Mouse (Mus musculus) telencephalon, adult 2 months (tissue): ENCODE data around the gene Zcchc14.

ENCODE experiments used
- DNase-seq: peaks from one replicate; pipeline ENCODE4 v3.0.0-alpha.2; 2011; ENCODE audit warnings: low read depth, low spot score

The Zcchc14 gene

GRCm38 (mm10) chr8:121665329-121665728 is 12.6 kb upstream of the Zcchc14 start:
- DNase-seq, result no peak

- no peak for DNase-seq
Measured at GRCm38 (mm10) chr8:121663101-121663500, 10.4 kb upstream of the Zcchc14 start.

DNA sequence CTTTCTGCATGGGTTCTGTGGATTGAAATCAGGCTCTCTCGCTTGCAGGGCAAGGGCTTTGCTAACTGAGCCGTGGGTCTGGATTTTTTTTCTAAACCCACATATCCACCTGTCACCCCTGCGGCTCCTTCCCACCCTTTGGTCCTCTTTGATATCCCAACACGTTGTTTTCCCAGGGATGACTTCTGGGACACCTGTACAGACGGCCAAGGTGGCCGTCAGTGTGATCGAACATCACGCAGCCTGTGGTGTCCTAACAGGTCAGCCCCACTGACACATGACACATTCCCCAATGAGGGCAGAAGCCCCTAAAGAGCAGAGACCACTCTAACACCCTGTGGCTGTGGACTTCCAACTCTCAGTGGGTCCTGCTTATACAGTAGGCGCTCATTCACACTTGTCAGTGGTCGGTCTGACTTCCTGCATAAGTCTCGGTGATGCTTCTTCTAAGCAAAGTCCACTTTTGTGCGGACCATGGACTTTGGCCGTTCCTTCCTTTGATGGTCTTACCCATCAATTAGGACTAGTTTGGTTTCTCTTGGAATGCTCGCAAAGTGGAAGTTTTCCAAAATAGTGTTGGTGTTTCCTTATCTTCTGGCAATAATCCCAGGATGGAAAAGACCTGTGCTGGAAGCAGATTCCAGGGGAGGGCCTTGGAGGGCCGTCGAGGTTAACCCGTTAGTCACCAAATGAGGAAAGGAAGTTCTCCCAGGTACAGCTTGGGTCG is 9.1 kb upstream of the Zcchc14 start:
- DNase-seq, result no peak

DNA sequence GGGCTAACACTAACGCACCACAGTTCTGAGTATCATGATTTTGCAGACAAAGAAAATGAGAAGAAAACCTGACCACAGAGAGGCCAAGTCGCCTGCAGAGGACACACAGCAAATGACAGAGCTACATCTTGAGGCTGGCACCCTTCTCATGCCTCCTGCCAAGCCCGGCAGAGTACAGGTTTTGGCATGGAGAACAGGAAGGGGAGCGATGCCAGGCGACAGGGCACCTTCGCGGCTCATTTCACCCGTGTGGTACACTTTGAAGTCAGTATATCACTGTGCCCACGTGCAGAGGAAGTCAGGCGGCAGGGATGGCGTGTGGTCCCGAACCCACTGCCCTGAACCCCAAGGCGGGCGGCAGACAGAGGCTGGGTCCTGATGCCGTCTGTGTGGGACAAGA is 7.9 kb upstream of the Zcchc14 start:
- no peak for DNase-seq

DNA sequence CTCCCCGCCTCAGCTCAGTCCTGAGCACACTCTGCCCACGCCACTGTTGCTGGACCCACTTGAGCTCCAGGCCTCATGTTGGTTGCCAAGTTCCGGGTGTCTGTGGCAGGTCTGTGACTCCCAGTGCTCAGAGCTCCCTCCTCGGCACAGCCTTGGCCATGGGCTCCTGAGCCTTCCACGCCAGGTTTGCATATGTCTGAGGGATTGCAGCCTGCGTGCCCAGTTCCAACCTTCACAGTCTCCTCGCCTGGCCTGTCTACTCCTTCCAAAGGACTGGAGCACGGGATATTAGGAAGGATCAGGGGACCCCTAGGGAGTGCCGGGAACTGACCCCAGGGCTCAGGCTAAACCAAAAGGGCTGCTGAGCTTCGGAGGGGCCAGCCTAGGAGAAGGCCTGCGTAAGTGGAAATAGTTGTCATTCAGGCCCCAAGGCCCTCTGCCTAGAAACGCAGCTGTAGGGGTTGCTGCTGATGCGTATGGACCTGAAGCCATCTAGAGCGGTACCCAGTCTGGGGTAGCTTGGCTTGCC is 2.3 kb upstream of the Zcchc14 start:
- no peak for DNase-seq

- no peak for DNase-seq
Measured at GRCm38 (mm10) chr8:121654131-121654530, 1.4 kb upstream of the Zcchc14 start.

DNA sequence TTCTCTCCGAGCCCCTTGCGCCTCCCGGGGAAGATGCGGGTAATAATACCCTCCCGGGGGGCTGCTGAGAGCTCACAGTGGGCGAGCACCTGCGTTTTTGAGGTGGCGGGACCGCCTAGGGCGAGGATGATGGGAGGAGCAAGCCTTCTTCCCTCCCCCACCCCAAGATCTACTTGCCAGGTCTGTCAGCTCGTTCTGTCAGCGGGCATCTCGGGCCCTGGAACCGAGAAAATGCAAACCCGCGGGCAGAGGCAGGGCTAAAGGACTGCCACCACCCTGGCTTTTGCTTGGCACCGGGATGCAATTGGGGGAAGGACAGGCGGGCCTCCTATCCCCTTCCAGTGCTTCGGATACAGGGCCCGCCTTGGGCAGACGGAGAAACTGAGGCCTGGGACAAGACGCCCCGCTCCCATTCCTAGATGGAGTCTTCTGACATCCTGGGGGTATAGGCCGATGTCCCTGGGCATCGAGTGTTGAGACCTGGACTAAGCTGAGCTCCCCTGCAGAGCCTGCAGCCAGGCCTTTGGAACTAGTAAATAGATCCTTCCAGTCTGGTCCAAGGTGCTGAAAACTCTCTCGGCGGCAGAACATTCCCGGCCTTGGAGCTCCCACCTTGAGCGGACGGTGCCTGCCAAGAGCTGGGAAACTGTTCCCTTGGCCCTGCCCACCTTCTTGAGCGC is 779 bp upstream of the Zcchc14 start:
- no peak for DNase-seq

GRCm38 (mm10) chr8:121651874-121652361 is 783 bp downstream of the Zcchc14 start:
- DNase-seq, result no peak

GRCm38 (mm10) chr8:121651308-121651873 is 1.3 kb downstream of the Zcchc14 start:
- DNase-seq, result no peak

DNA sequence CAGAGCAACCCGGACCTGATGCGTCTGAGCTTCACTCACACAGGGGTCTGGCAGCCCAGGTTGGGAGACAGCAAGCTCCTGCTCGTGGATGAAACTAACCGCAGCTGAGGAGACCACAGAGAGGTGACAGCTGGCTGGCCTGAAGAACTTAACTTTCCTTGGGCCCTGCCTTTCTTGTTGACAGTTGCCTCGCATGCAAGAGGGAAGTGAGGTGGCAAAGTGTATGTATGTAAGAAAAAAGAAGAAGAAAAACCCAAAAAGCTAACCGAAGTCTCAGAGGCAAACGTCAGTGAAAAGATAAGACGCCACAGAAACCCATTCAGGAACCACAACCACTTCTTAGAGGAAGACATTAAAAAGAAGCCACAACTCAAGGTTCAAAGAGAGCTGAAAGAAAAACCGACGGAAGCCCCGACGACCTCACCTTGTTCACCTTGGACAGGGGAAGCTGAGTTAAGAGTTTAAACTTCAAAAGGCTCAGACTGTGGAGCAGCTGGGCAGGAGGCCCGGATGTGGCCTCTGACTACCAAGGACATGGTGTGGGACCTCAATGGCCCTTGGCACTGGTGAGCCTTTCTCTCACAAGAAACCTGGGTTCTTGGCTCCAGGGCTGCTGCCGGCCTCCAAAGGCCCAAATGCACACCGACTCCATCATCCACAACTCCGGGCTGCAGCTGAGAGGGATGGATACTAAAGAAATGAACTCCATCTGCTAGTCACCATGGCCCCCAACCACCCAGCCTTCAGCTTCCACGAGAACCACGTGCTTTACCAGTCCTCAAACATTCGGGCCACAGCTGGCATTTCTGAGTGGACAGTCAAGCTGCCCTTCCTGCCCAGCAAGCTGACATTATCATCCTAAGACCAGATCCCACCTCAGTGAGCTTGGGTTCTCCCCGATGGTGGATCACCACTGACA is 2.1 kb downstream of the Zcchc14 start:
- DNase-seq, result no peak

DNA sequence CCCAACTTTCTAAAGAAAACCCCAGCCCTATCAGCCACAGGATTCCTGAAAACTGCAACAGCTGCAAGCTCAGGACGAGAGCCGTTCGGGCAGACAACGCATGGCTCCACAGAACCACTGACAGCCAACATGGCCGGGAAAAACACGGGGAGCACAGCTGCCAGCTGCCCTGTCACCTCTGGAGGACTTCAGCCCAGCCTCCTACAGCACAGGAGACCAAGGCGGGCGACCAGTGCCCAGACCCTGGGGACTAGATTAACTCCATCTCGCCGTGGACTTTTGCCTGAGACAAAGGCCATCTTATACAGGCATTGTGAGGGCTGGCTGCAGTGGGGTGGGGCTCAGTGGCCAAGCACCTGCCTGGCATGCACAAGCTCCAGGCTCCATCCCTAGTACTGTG is 2.8 kb downstream of the Zcchc14 start:
- no peak for DNase-seq

GRCm38 (mm10) chr8:121649423-121649822 is 3.3 kb downstream of the Zcchc14 start:
- DNase-seq, result no peak

DNA sequence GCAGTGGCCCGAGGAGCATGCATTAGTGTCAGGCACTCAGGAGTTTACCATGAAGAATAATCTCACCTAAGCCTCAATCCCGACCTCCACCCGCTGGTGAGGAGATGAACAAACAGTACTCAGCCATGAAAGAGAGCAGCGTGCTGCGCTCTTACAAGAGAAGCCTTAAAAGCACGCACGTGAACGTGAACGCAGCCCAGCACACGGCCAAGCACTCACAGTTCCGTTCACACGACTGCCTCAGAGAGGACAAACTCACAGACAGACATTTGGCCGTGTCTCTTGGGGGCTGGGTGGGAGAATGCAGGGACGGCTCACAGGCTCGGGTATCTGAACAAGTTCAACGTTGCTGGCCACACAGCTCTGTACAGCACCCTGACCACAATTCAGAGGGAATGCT is 4.2 kb downstream of the Zcchc14 start:
- DNase-seq, result no peak

GRCm38 (mm10) chr8:121647511-121648215 is 5.0 kb downstream of the Zcchc14 start:
- no peak for DNase-seq

DNA sequence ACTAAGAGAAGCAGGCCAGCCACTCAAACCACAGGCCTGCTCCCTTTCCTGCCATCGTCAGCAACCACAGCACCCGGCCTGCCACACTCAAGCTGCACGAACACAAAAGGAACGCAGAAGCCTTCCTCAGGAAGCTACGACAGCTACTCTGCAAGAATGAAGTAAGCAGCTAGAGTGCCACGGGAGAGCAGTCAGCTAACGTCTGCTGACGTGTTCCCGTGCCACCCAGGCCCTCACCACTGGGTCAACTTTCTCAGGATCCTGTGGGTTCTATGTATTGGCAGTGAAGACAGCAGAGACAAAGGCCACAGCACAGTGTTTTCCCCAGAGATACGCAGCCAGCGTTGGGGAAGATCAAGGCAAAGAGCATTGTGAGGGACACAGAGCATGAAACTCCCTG is 9.3 kb downstream of the Zcchc14 start:
- DNase-seq, result no peak

GRCm38 (mm10) chr8:121642804-121643203 is 9.9 kb downstream of the Zcchc14 start:
- DNase-seq, result no peak

GRCm38 (mm10) chr8:121636180-121636579 is 16.5 kb downstream of the Zcchc14 start:
- DNase-seq, result no peak

DNA sequence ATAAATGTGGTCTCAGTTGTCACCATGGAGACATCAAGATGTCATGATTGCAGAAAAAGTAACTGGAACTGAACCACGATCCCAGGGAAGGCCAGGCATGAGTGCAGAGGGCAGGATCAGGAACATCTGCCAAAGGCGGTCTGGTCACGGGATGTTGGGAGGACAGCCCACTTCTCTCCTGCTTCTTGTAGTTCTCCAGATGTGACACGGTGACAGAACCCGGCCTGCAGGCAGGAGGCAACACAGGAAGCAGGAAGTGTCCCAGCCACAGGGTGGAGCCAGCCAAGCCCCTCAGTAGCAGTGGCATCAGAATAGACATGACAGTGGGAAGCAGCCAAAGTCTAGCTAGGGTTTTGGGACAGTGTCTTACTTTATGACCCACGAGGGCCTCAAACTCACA is 17.2 kb downstream of the Zcchc14 start:
- DNase-seq, result no peak

- DNase-seq, result no peak
Measured at GRCm38 (mm10) chr8:121632401-121632800, 20.3 kb downstream of the Zcchc14 start.

DNA sequence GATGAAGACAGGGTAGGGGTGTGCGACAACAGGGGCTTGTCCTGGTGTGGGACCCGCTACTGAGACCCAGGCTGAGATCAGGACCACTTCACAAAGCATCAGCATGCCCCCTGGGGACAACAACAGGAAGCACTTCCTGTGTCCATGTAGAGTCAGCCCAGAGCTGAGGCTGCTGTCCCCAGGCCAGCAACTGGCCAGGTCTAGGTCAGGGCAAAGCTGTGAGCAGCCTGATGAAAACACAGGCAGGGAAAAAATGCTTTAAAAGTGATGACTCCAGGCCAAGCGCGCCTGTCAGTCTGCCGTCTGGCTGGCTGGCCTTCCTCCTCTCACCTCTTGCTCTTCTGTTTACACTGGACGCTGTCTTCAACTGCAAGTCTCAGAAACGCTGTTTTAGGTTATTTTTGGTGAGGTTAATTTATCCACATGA is 21.0 kb downstream of the Zcchc14 start:
- DNase-seq, result no peak

- DNase-seq, result no peak
Measured at GRCm38 (mm10) chr8:121628681-121629080, 24.0 kb downstream of the Zcchc14 start.
